Mouse (Mus musculus) thymus, adult 2 months (tissue): ENCODE results near the gene 9330161L09Rik. TPM values are rescaled to one million over a fixed set of nuclear protein-coding genes. Genes with fewer than 3 reads are reported as not detected.

ENCODE experiments used
- DNase-seq: peaks from one replicate; pipeline ENCODE4 v3.0.0; 2021
- H3K27ac ChIP-seq: fragments of 200-500 bp; 2 replicates; pipeline ENCODE4 v1.5.1; 2012; ENCODE audit warnings: low read length, control low read depth; ENCODE audit not compliant: control insufficient read depth, insufficient read depth
- H3K27me3 ChIP-seq: fragments of 200-500 bp; 2 replicates; pipeline ENCODE4 v1.6.1; 2012; ENCODE audit warnings: mild to moderate bottlenecking, low read length, moderate library complexity, mixed read lengths; ENCODE audit not compliant: control insufficient read depth, insufficient read depth
- H3K36me3 ChIP-seq: fragments of 200-500 bp; 2 replicates; pipeline ENCODE4 v1.6.1; 2012; ENCODE audit warnings: mild to moderate bottlenecking, low read length, moderate library complexity; ENCODE audit not compliant: control insufficient read depth, insufficient read depth
- H3K4me1 ChIP-seq: fragments of 200-500 bp; replicated peaks from 2 replicates; pipeline ENCODE4 v1.6.1; 2012; ENCODE audit warnings: low read length; ENCODE audit not compliant: control insufficient read depth, insufficient read depth
- H3K4me3 ChIP-seq: fragments of 200-500 bp; 2 replicates; pipeline ENCODE4 v1.5.1; 2012; ENCODE audit warnings: mild to moderate bottlenecking, low read length, control low read depth, moderate library complexity; ENCODE audit not compliant: control insufficient read depth, insufficient read depth
- CTCF ChIP-seq: fragments of 200-500 bp; IDR thresholded peaks from 2 replicates; pipeline ENCODE4 v1.5.1; 2012; ENCODE audit warnings: mild to moderate bottlenecking, control low read depth, low read length, moderate library complexity, borderline replicate concordance; ENCODE audit not compliant: control insufficient read depth, poor library complexity, insufficient read depth; ENCODE audit errors: extremely low read depth
- POLR2A ChIP-seq: fragments of 200-500 bp; IDR thresholded peaks from 2 replicates; pipeline ENCODE4 v1.6.1; 2012; ENCODE audit warnings: mild to moderate bottlenecking, low read length, control low read depth, moderate library complexity; ENCODE audit not compliant: control insufficient read depth, poor library complexity, insufficient read depth; ENCODE audit errors: extremely low read depth
- WGBS: fragments of 180-500 bp; shearing (Covaris S2); methylation state at CpG from one replicate; pipeline ENCODE4 v1.1.7; 2018; 5-methylcytosine and 5-hydroxymethylcytosine counted together
- polyA plus RNA-seq: library from polyadenylated mRNA; depleted of rRNA; stranded (reverse); fragments of >200 nt; gene quantifications from 2 replicates; pipeline ENCODE4 v1.2.3, GENCODE M21; 2012; rRNA removed

Gene 9330161L09Rik
- polyA plus RNA-seq, 1 experiment, result 1.7 TPM

GRCm38 (mm10) chr12:103367171-103367570 lies 40.4 kb downstream of the 9330161L09Rik start:
- TF ChIP-seq CTCF (no peak), POLR2A (no peak)
- H3K27ac ChIP-seq, result no peak overlapping the region
- WGBS, result 86% methylated on average over 2 of the region's 2 CpGs
- no peaks in the 10 kb centered on the region for H3K4me1 ChIP-seq
- H3K27me3 ChIP-seq, result no peaks in the 10 kb centered on the region; the same call in 1 of the 2 replicates
- H3K36me3 ChIP-seq, result no peaks in the 10 kb centered on the region
- no peak overlapping the region for H3K4me3 ChIP-seq
- DNase-seq, result no peak

GRCm38 (mm10) chr12:103362336-103362735 lies 45.3 kb downstream of the 9330161L09Rik start:
- no peaks in the 10 kb centered on the region for H3K4me1 ChIP-seq
- no peaks in the 10 kb centered on the region for H3K27me3 ChIP-seq
- no peak for DNase-seq
- H3K27ac ChIP-seq, result no peak overlapping the region
- H3K4me3 ChIP-seq, result no peak overlapping the region
- no peak for TF ChIP-seq POLR2A
- 88% methylated on average over 3 of the region's 3 CpGs for WGBS
- no peaks in the 10 kb centered on the region for H3K36me3 ChIP-seq

- no peak overlapping the region for H3K4me3 ChIP-seq
- no peak overlapping the region for H3K27ac ChIP-seq
- no peaks in the 10 kb centered on the region for H3K36me3 ChIP-seq
- 91% methylated on average over 17 of the region's 17 CpGs for WGBS
- no peak for TF ChIP-seq CTCF
- no peaks in the 10 kb centered on the region for H3K4me1 ChIP-seq
- H3K27me3 ChIP-seq, result no peaks in the 10 kb centered on the region
- no peak for DNase-seq
Measured at GRCm38 (mm10) chr12:103361539-103362307, 45.9 kb downstream of the 9330161L09Rik start.

- H3K27me3 ChIP-seq, result no peaks in the 10 kb centered on the region
- DNase-seq, result no peak
Measured at GRCm38 (mm10) chr12:103360812-103361211, 46.8 kb downstream of the 9330161L09Rik start.

GRCm38 (mm10) chr12:103358951-103359801 lies 48.4 kb downstream of the 9330161L09Rik start:
- Histone ChIP-seq H3K27ac (no peak overlapping the region), H3K4me3 (no peak overlapping the region), H3K36me3 (no peaks in the 10 kb centered on the region), H3K4me1 (no peaks in the 10 kb centered on the region), H3K27me3 (no peaks in the 10 kb centered on the region)
- DNase-seq, result no peak
- TF ChIP-seq POLR2A (no peak), CTCF (no peak)
- whole genome bisulfite sequencing, result 91% methylated on average over 4 of the region's 4 CpGs

More at GRCm38 (mm10) chr12:103360812-103361211, 46.8 kb downstream of the 9330161L09Rik start:
- no peak overlapping the region for H3K4me3 ChIP-seq
- no peak overlapping the region for H3K27ac ChIP-seq
- TF ChIP-seq POLR2A, result no peak
- no peak for TF ChIP-seq CTCF
- no peaks in the 10 kb centered on the region for H3K4me1 ChIP-seq
- no peaks in the 10 kb centered on the region for H3K36me3 ChIP-seq
- WGBS, result 90% methylated on average over 8 of the region's 8 CpGs

- WGBS, result 90% methylated on average over 8 of the region's 8 CpGs
- TF ChIP-seq POLR2A (no peak), CTCF (no peak)
- no peak for DNase-seq
- Histone ChIP-seq H3K27ac (no peak overlapping the region), H3K27me3 (no peaks in the 10 kb centered on the region), H3K4me3 (no peak overlapping the region), H3K4me1 (peaks cover 3% of the 10 kb centered on the region), H3K36me3 (no peaks in the 10 kb centered on the region)
Measured at GRCm38 (mm10) chr12:103358216-103358615, 49.4 kb downstream of the 9330161L09Rik start.

Other genes starting within 250 kb of the 9330161L09Rik start
- gene Prima1, start 165.7 kb downstream of the 9330161L09Rik start, polyA plus RNA-seq, result 0.17 TPM in 1 of 2 replicates, not detected in the other
- gene Fam181a, start 96.8 kb downstream of the 9330161L09Rik start, polyA plus RNA-seq, result not detected in 2 replicates
- gene Asb2, start 51.8 kb downstream of the 9330161L09Rik start, polyA plus RNA-seq, result 31.8 and 64.7 TPM in 2 replicates
- 1.4 and 2.0 TPM in 2 replicates for gene Otub2, start 19.1 kb downstream of the 9330161L09Rik start, polyA plus RNA-seq
- gene Ddx24, start 18.0 kb upstream of the 9330161L09Rik start, polyA plus RNA-seq, result 50.8 and 54.8 TPM in 2 replicates
- 457 and 540 TPM in 2 replicates for gene Ifi27, start 26.4 kb upstream of the 9330161L09Rik start, polyA plus RNA-seq
- 1,465 and 2,132 TPM in 2 replicates for gene Ifi27l2a, start 35.9 kb upstream of the 9330161L09Rik start, polyA plus RNA-seq
- 0.62 and 1.1 TPM in 2 replicates for gene Ifi27l2b, start 49.4 kb upstream of the 9330161L09Rik start, polyA plus RNA-seq
- gene Ppp4r4, start 124.5 kb upstream of the 9330161L09Rik start, polyA plus RNA-seq, result 0.12 and 0.15 TPM in 2 replicates
- gene Serpina10, start 223.6 kb upstream of the 9330161L09Rik start, polyA plus RNA-seq, result 0.19 and 0.43 TPM in 2 replicates
- 0.24 TPM in 1 of 2 replicates, not detected in the other for gene Serpina6, start 249.4 kb upstream of the 9330161L09Rik start, polyA plus RNA-seq